Mouse (Mus musculus): Measurements from ENCODE around the gene Taar7f.
"Not testable (repeated sequence)": the region's sequence is repeated elsewhere in the genome, so short reads cannot be mapped to it uniquely, and the experiment has no call there.

The Taar7f gene

GRCm38 (mm10) chr10:24049210-24049609 lies at the start of gene Taar7f:
Taar7f (plus strand) TSS chr10:24049510.
- no peak for DNase-seq (ENCODE audit: low spot score)

- DNase-seq (ENCODE audit: low spot score): no peak
These were observed 49.7 kb upstream of the Taar7f start, which contains the start of gene Taar7b for GRCm38 (mm10) chr10:23999639-24000038. Taar7b (plus strand) TSS chr10:23999939.

- DNase-seq (ENCODE audit: low spot score): no peak
These were observed 42.9 kb upstream of the Taar7f start for GRCm38 (mm10) chr10:24006442-24006841.

GRCm38 (mm10) chr10:24007034-24007433 lies 42.3 kb upstream of the Taar7f start:
- no peak for DNase-seq (ENCODE audit: low spot score)

GRCm38 (mm10) chr10:24008143-24008542 lies 41.2 kb upstream of the Taar7f start:
- no peak for DNase-seq (ENCODE audit: low spot score)

GRCm38 (mm10) chr10:24026922-24027321 lies 22.4 kb upstream of the Taar7f start, which contains the start of gene Taar7d:
Taar7d (plus strand) TSS chr10:24027222.
- DNase-seq (ENCODE audit: low spot score): no peak

- DNase-seq (ENCODE audit: low spot score): no peak
These were observed 18.0 kb upstream of the Taar7f start for GRCm38 (mm10) chr10:24031347-24031746.

- no peak for DNase-seq (ENCODE audit: low spot score)
These were observed 12.0 kb upstream of the Taar7f start, which contains the start of gene Taar7e for GRCm38 (mm10) chr10:24037314-24037713. Taar7e (plus strand) TSS chr10:24037614.

- no peak for DNase-seq (ENCODE audit: low spot score)
These were observed 9.0 kb upstream of the Taar7f start for GRCm38 (mm10) chr10:24040120-24040869.

GRCm38 (mm10) chr10:24052039-24052438 lies 2.7 kb downstream of the Taar7f start:
- no peak for DNase-seq (ENCODE audit: low spot score)

GRCm38 (mm10) chr10:24058986-24059385 lies 9.7 kb downstream of the Taar7f start:
- no peak for DNase-seq (ENCODE audit: low spot score)

GRCm38 (mm10) chr10:24074751-24075150 lies 25.4 kb downstream of the Taar7f start:
- DNase-seq (ENCODE audit: low spot score): not testable (repeated sequence)

- DNase-seq (ENCODE audit: low spot score): not testable (repeated sequence)
These were observed 26.9 kb downstream of the Taar7f start, which contains the start of gene Taar8a for GRCm38 (mm10) chr10:24076200-24076599. Taar8a (plus strand) TSS chr10:24076500.

- DNase-seq (ENCODE audit: low spot score): peak; percentile 13
These were observed 30.9 kb downstream of the Taar7f start for GRCm38 (mm10) chr10:24080166-24080565.

- no peak for DNase-seq (ENCODE audit: low spot score)
These were observed 36.6 kb downstream of the Taar7f start for GRCm38 (mm10) chr10:24085936-24086335.

- no peak for DNase-seq (ENCODE audit: low spot score)
These were observed 37.2 kb downstream of the Taar7f start for GRCm38 (mm10) chr10:24086555-24086954.

GRCm38 (mm10) chr10:24087168-24087567 lies 37.9 kb downstream of the Taar7f start:
- DNase-seq (ENCODE audit: low spot score): no peak

GRCm38 (mm10) chr10:24092194-24092593 lies 42.9 kb downstream of the Taar7f start, which contains the start of gene Taar8b:
Taar8b (minus strand) TSS chr10:24092294.
- DNase-seq (ENCODE audit: low spot score): no peak

- DNase-seq (ENCODE audit: low spot score): not testable (repeated sequence)
These were observed 47.7 kb downstream of the Taar7f start for GRCm38 (mm10) chr10:24097010-24097409.

All from urinary bladder, postnatal 25 days (tissue).